Mouse (Mus musculus) natural killer cell, adult 2 months (primary cell): ENCODE data around the gene Pigv.

Source experiments
- DNase-seq, 2 experiments: peaks; one replicate each; pipeline ENCODE4 v3.0.0; 2022; ENCODE audit warnings: low spot score in 2 of 2

Pigv gene

DNA sequence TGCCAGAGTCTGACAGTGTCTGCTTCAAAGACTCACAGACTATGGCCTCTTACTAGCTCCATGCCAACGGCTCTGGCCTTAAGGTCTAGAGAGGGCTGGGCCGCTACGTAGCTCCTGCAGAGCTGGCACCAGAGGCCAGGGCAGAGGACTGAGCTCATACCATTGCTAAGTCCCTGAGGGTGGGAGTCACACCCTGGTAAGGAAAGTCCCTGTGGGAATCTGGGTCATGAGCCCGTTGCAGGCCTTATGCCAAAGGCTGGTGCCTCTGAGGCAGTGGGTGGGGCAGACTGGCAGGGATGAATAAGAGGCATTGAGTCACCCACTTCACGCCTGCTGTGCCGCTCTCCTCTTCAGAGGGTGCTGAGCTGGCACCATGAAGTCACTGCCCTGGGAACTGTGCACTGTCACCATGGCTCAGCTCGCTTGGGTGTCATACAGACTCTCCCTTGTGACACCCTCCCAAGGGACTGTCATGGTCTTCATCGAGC is 58.1 kb downstream of the Pigv start:
- peak in 1 of 2 experiments; percentile 68 for DNase-seq

DNA sequence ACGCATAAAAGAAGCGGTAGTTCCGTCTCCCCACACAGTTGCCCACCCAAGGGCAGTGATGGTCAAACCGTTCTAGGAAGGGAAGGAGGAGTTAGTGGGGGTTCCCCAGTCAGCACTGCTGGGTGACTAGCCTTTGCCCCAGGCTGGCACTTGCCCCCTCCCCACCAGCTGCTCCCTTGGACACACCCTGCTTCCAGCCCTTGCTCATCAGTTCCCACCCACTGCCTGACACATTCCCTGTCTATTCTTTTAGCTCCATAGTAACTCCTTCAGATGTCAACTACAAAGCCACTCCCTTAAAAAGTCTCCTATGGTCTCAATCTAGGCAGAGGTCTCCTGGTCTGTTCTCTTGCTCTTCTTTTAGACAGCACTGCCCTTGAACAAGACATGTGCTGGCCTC is 58.6 kb downstream of the Pigv start:
- no peak for DNase-seq

DNA sequence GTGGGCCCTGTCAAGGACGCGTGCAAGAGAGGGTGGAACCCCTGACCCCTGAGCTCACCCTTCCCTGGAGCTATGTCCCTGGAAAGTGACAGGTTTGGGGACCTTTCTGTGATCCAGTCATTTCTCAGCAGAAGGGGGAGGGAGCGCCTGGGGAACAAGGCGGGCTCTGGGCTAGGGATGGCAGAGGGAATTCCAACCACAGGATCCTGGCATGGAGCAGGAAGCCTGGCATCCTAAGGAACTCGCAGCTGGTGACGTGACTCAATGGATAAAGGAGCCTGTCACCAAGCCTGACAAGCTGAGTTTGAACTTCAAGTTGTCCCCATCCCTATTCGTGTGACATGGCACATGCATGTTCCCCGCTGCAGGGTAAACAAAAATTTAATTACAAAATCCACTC is 59.4 kb downstream of the Pigv start:
- DNase-seq = no peak

- DNase-seq = no peak
Measured at GRCm38 (mm10) chr4:133612416-133612815, 60.0 kb downstream of the Pigv start.

DNA sequence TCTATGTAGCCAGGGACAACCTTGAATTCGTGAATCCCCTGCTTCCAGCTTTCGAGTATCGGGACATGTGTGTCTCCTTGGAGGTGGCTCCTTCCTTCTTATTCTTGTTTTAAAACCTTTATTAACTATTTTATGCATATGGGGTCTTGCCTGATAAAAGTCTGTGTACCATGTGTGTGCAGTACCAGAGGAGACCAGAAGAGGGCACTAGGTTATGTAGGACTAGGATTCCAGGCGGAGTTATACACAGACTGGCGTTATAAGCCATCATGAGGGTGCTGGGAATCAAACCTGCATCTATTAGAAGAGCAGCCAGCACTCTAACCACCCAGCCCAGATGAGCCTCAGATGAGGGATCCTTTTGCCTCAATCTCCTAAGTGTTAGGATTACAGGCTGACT is 60.6 kb downstream of the Pigv start:
- no peak for DNase-seq
